10 mouse cellular contexts compared by ENCODE assay signal in the genomic region with DNA sequence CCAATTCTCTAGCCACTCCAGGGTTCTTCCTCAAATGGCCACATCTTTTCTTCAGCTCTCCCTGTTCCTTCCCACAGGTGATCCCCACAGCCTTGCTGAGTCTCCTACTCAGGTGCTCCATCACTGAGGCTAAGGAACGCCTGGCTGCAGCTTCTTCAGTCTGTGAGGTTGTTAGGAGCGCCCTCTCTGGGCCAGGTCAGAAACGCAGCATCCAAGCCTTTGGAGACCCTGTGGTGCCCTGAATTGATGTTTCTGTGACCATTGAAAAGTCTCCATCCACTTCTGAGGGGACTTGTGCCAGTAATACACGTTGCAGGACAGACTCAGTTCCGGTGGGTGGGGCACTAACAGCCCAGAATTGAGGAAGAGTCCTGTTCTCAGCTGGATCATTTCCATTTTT. TPM values are rescaled to one million over a fixed set of nuclear protein-coding genes. Genes with fewer than 3 reads are reported as not detected.
DNase-seq lines count a peak whose midpoint lies in the region; ATAC-seq and TF ChIP-seq lines count a peak whose summit lies in the region.
"Had no signal": no experiment of that assay in that cellular context is flagged by ENCODE, and none has a peak within 500 bp of the region (broad histone marks: within the 10 kb centered on the region; RNA-seq: fewer than 3 reads in every experiment).

No protein-coding gene starts in this region.

- no peak overlapping the region for H3K9ac ChIP-seq in lung, postnatal 0 days (replicated peaks; ENCODE audit: low read depth)

- H3K4me3 ChIP-seq in lung, postnatal 0 days (ENCODE audit: low read depth, low read length) = no peak overlapping the region
- no peak overlapping the region for H3K4me3 ChIP-seq in lung, adult 2 months (replicated peaks; ENCODE audit: extremely low read depth, low read depth, low read length)
- no peak overlapping the region for H3K4me3 ChIP-seq in gastrocnemius, adult 2 months

- no peak for TF ChIP-seq EP300 in lung, postnatal 0 days (IDR thresholded peaks at IDR 0.05)

- intact Hi-C loops in gastrocnemius, adult 2 months (cut with DNase I) = loop anchor here (5.0 kb wide), 1 partner anchor 110 kb away; no protein-coding TSS in a partner anchor

- H3K36me3 ChIP-seq in lung, postnatal 0 days (ENCODE audit: insufficient read depth, low read length) = no peaks in the 10 kb centered on the region

- no peak for TF ChIP-seq POLR2A in lung, adult 2 months (IDR thresholded peaks at IDR 0.05; ENCODE audit: borderline replicate concordance, extremely low read depth, low read depth, low read length)

- H3K27ac ChIP-seq in lung, postnatal 0 days (ENCODE audit: low read length) = no peak overlapping the region
- H3K27ac ChIP-seq in gastrocnemius, adult 2 months = no peak overlapping the region

- DNase-seq in cerebellum, postnatal 10 days = peak; percentile 10 to 20
- DNase-seq in cerebellum, adult 9-10 months = no peak
- no peak for DNase-seq in lung, postnatal 0 days (ENCODE audit: low spot score)
- DNase-seq in lung, adult 2 months = no peak
- peak; percentile 15 for DNase-seq in kidney, postnatal 10 days
- DNase-seq in thymus, postnatal 25 days = peak; percentile 12
- no peak for DNase-seq in gastrocnemius, adult 2 months
- DNase-seq: cerebellum, adult 8-10 months had no signal

- no peaks in the 10 kb centered on the region for H3K4me1 ChIP-seq in lung, postnatal 0 days (ENCODE audit: insufficient read depth, low read depth, low read length)
- no peaks in the 10 kb centered on the region for H3K4me1 ChIP-seq in lung, adult 2 months (ENCODE audit: control insufficient read depth, insufficient read depth, low read length)

- no peaks in the 10 kb centered on the region for H3K9me3 ChIP-seq in lung, postnatal 0 days (ENCODE audit: low read length)

- 8% methylated on average over 5 of the region's 5 CpGs for WGBS in lung, postnatal 0 days
- 12% methylated on average over 5 of the region's 5 CpGs for WGBS in lung, adult 2 months

- H3K4me2 ChIP-seq in lung, postnatal 0 days (replicated peaks; ENCODE audit: low read depth, low read length) = no peak overlapping the region

- no peak for ATAC-seq in lung, postnatal 0 days
- ATAC-seq in inflammation-experienced regulatory T-cells, adult 6 months = no peak

- TF ChIP-seq CTCF in lung, postnatal 0 days (IDR thresholded peaks at IDR 0.05) = peak; percentile 55
- no peak for TF ChIP-seq CTCF in lung, adult 2 months (IDR thresholded peaks at IDR 0.05; ENCODE audit: insufficient read depth, low read length)
- no peak; the same call in 1 of the 2 replicates for TF ChIP-seq CTCF in gastrocnemius, adult 2 months (IDR thresholded peaks at IDR 0.05)

- H3K27me3 ChIP-seq in lung, postnatal 0 days (replicated peaks; ENCODE audit: insufficient read depth, low read length) = no peaks in the 10 kb centered on the region

RNA-seq across cellular contexts. Expression of a gene that starts 29.6 kb away (rescaled TPM):
- 0.08 TPM in 1 of 2 replicates, not detected in the other for polyA plus RNA-seq in lung, postnatal 0 days (2015; fragmentation: Nextera tagmentation; extraction: Ambion mirVana)
- polyA plus RNA-seq in lung, adult 2 months (2012; rRNA removed) = 0.05 and 0.11 TPM in 2 replicates
- under 1 TPM in 2 of 3 experiments, not detected in 1; 0.15 to 0.48 TPM for polyA plus RNA-seq in inflammation-experienced regulatory T-cells, adult 6 months (2017; shearing (Covaris generic))
- not detected for total RNA-seq in gastrocnemius, adult 2 months (2021)
- total RNA-seq: layer of hippocampus, adult 18-20 months had no signal

RNA-seq across cellular contexts. Expression of a gene that starts 31.0 kb away (rescaled TPM):
- polyA plus RNA-seq in lung, postnatal 0 days (2015; fragmentation: Nextera tagmentation; extraction: Ambion mirVana) = 9.7 and 11.8 TPM in 2 replicates
- 11.7 and 17.8 TPM in 2 replicates for polyA plus RNA-seq in lung, adult 2 months (2012; rRNA removed)
- polyA plus RNA-seq in inflammation-experienced regulatory T-cells, adult 6 months (2017; shearing (Covaris generic)) = not detected
- 1 to 10 TPM; 1.2 to 3.2 TPM for total RNA-seq in gastrocnemius, adult 2 months (2021)

RNA-seq across cellular contexts. Expression of a gene that starts 35.9 kb away (rescaled TPM):
- 24.2 and 25.6 TPM in 2 replicates for polyA plus RNA-seq in lung, postnatal 0 days (2015; fragmentation: Nextera tagmentation; extraction: Ambion mirVana)
- 45.0 and 47.8 TPM in 2 replicates for polyA plus RNA-seq in lung, adult 2 months (2012; rRNA removed)
- polyA plus RNA-seq in inflammation-experienced regulatory T-cells, adult 6 months (2017; shearing (Covaris generic)) = 1 to 10 TPM; 3.3 to 4.4 (median 4.3) TPM
- total RNA-seq in gastrocnemius, adult 2 months (2021) = 10 to 100 TPM; 26.0 to 34.8 TPM

Comparison
In these comparisons a context has a peak if more than half of its experiments do, and no peak if none do; other contexts are left out.
1. DNase-seq: peak in cerebellum, postnatal 10 days (2 of 2), kidney, postnatal 10 days (single experiment) and thymus, postnatal 25 days (single experiment); none in cerebellum, adult 9-10 months (single experiment), lung, postnatal 0 days (single experiment), lung, adult 2 months (single experiment) and gastrocnemius, adult 2 months (single experiment).
2. RNA of a gene that starts 31.0 kb away (polyA plus RNA-seq): 11.7 to 17.8 TPM in lung, adult 2 months and 9.7 to 11.8 TPM in lung, postnatal 0 days; not detected in inflammation-experienced regulatory T-cells, adult 6 months; every median in the first group is over 10 times any median in the second.